Mouse (Mus musculus): Measurements from ENCODE around the gene Gm15080. TPM values are rescaled to one million over a fixed set of nuclear protein-coding genes. Genes with fewer than 3 reads are reported as not detected.

Gm15080 gene
- polyA plus RNA-seq (2021; fragmentation: Nextera tagmentation) = not detected in 2 replicates
- long read RNA-seq, experiment 1 = 0 reads
- long read RNA-seq, experiment 2 = 0 reads

GRCm38 (mm10) chrX:147992693-147993092 is at the start of gene Gm15080:
Gm15080 (plus strand) TSS chrX:147992993.

Other genes starting within 250 kb of the Gm15080 start
- gene Gm15128, start 227.0 kb upstream of the Gm15080 start, polyA plus RNA-seq (2021; fragmentation: Nextera tagmentation) = not detected in 2 replicates
- not detected in 2 replicates for gene Gm15107, start 187.7 kb downstream of the Gm15080 start, polyA plus RNA-seq (2021; fragmentation: Nextera tagmentation)